Mouse (Mus musculus) MEL (cell line): ENCODE measurements around the gene Gapt.

ENCODE experiments used
- CHD1 ChIP-seq: IDR thresholded peaks from 2 replicates; pipeline ENCODE4 v1.6.1; 2012; ENCODE audit warnings: low read depth, mild to moderate bottlenecking, inconsistent platforms, low read length, improper control_type of control experiment
- CTCF ChIP-seq, 3 experiments: IDR thresholded peaks in 2 of 3; conservative IDR thresholded peaks in 1 of 3; 2 replicates each; pipeline ENCODE4 v1.5.1; 2011 to 2012; ENCODE audit warnings: low read length in 3 of 3, low read depth in 2 of 3, mild to moderate bottlenecking in 2 of 3, improper control_type of control experiment in 1 of 3, inconsistent platforms in 1 of 3, mixed read lengths in 1 of 3, moderate library complexity in 1 of 3; ENCODE audit not compliant: control insufficient read depth in 1 of 3, insufficient read depth in 1 of 3, poor library complexity in 1 of 3, severe bottlenecking in 1 of 3
- HCFC1 ChIP-seq: IDR thresholded peaks from 2 replicates; pipeline ENCODE4 v1.6.1; 2012; ENCODE audit warnings: low read depth, mild to moderate bottlenecking, inconsistent platforms, low read length, improper control_type of control experiment, moderate library complexity
- MAX ChIP-seq: IDR thresholded peaks from 2 replicates; pipeline ENCODE4 v1.6.1; 2011; ENCODE audit warnings: low read length, improper control_type of control experiment
- MAZ ChIP-seq: IDR thresholded peaks from 2 replicates; pipeline ENCODE4 v1.6.1; 2012; ENCODE audit warnings: low read depth, mild to moderate bottlenecking, inconsistent platforms, low read length, improper control_type of control experiment
- POLR2A ChIP-seq, 2 experiments: IDR thresholded peaks; 2 replicates each; pipeline ENCODE4 v1.6.1; 2011 to 2012; ENCODE audit warnings: low read length in 2 of 2, mild to moderate bottlenecking in 2 of 2, control low read depth in 1 of 2, improper control_type of control experiment in 1 of 2, low read depth in 1 of 2, moderate library complexity in 1 of 2; ENCODE audit not compliant: control insufficient read depth in 1 of 2, insufficient read depth in 1 of 2, poor library complexity in 1 of 2
- USF1 ChIP-seq: IDR thresholded peaks from 2 replicates; pipeline ENCODE4 v1.6.1; 2014; ENCODE audit warnings: low read depth, mild to moderate bottlenecking, inconsistent platforms, low read length, improper control_type of control experiment, moderate library complexity
- ZC3H11A ChIP-seq: IDR thresholded peaks from 2 replicates; pipeline ENCODE4 v1.6.1; 2012; ENCODE audit warnings: low read depth, mild to moderate bottlenecking, inconsistent platforms, low read length, improper control_type of control experiment
- ZMIZ1 ChIP-seq: IDR thresholded peaks from 2 replicates; pipeline ENCODE4 v1.6.1; 2012; ENCODE audit warnings: low read depth, mild to moderate bottlenecking, inconsistent platforms, low read length, improper control_type of control experiment, moderate library complexity

- TF ChIP-seq CTCF (IDR thresholded peaks at IDR 0.05 in 2 of 3, conservative IDR thresholded peaks at IDR 0.05 in 1 of 3; ENCODE audit: control insufficient read depth in 1 of 3, insufficient read depth in 1 of 3, low read depth in 2 of 3, low read length in 3 of 3, poor library complexity in 1 of 3, severe bottlenecking in 1 of 3) (no peak), POLR2A (IDR thresholded peaks at IDR 0.05; ENCODE audit: control insufficient read depth in 1 of 2, insufficient read depth in 1 of 2, low read depth in 1 of 2, low read length in 2 of 2, poor library complexity in 1 of 2) (no peak), MAZ (no peak), HCFC1 (no peak), ZMIZ1 (no peak), ZC3H11A (no peak), CHD1 (no peak), USF1 (no peak), MAX (no peak)
Measured at GRCm38 (mm10) chr13:110356941-110357340, at the start of gene Gapt.
